Mouse (Mus musculus): ENCODE measurements around the gene Rilpl1. TPM values are rescaled to one million over a fixed set of nuclear protein-coding genes. Genes with fewer than 3 reads are reported as not detected.

Gene Rilpl1
- total RNA-seq, 1 experiment from 2014 or later = 1.2 TPM

GRCm38 (mm10) chr5:124498221-124498876, 32.8 kb downstream of the Rilpl1 start:
- no peak for ATAC-seq (ENCODE audit: extremely low read depth, insufficient number of reproducible peaks, low FRiP score, poor library complexity, severe bottlenecking)

DNA sequence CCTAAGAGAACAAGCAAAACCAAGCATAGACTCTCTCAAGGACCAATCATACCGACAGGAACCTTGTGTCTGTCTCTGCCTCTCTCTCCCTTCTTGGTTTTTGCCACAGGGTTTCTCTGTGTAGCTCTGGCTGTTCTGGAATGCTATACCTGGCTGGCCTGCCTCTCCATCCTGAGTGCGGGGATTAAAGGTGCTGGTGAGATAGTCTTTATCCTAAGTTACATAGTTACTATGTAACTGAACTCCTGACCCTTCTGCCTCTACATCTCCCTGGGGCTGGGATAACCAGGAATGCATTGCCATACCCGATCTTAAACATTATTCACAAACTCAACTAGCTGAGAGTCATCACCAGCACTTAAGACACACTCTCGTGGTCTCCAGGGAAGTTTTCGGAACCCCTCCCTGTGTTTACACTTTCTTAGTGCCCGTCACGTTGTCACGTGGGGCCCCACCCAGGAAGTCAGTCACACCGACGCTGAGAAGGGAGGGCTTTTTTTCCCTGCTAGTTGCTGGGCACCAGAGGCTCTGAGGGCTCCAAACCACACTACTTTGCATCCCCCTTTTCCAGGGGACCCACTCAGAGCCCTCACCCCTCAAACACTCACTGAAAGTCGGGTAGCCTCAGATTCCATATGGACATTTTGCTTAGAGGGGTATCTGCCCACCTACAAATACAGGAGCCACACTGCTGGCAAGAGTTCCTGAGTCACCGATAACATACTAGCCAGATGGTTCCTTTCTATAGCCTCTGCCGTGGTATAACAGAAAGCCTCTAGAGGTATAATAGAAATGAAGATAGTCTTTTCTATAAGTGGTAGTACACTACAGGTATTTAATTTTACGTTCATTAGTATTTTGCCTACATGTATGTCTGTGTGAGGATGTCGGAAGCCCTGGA, 34.3 kb downstream of the Rilpl1 start:
- peak; percentile 72 for ATAC-seq (ENCODE audit: extremely low read depth, insufficient number of reproducible peaks, low FRiP score, poor library complexity, severe bottlenecking)

GRCm38 (mm10) chr5:124495547-124495946, 35.6 kb downstream of the Rilpl1 start:
- no peak for ATAC-seq (ENCODE audit: extremely low read depth, insufficient number of reproducible peaks, low FRiP score, poor library complexity, severe bottlenecking)

- ATAC-seq (ENCODE audit: extremely low read depth, insufficient number of reproducible peaks, low FRiP score, poor library complexity, severe bottlenecking) = peak; percentile 77
These were observed 37.7 kb downstream of the Rilpl1 start for GRCm38 (mm10) chr5:124493455-124493854.

DNA sequence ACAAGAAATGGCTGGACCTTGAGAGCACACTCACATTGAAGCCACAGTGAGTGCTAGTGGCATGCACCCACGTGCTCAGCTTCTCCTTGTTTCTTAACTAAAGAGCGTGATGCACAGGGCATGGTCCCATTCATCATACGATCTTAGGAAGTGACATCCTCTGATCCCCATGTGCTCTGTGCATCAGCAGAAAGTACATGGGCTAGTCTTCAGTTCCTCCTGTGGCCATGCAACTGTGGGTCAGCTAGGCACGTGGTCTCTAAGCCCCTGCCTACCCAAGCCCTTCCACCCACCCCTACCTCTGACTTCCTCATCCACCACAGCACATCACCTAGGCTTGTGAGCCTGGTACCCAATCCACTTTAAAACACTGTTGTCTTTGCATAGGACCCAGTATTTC, 38.6 kb downstream of the Rilpl1 start:
- no peak for ATAC-seq (ENCODE audit: extremely low read depth, insufficient number of reproducible peaks, low FRiP score, poor library complexity, severe bottlenecking)

DNA sequence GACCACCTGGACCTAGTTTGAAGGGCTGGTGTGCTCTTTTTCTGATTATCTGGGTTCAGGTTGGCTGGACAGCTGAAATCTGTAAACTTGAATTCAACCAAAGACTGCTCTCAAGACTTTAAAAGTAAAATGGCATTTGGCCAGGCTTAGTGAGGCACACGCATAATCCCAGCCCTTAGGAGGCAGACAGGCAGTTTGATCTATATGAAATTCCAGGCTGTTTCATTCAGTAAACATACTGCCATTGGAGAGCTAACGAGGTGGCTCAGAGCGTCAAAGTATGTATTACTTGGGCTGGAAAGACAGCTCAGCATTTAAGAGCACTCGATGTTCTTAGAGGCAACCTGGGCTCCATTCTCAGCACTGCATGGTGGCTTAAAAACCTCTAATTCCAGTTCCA, 39.5 kb downstream of the Rilpl1 start:
- no peak for ATAC-seq (ENCODE audit: extremely low read depth, insufficient number of reproducible peaks, low FRiP score, poor library complexity, severe bottlenecking)

DNA sequence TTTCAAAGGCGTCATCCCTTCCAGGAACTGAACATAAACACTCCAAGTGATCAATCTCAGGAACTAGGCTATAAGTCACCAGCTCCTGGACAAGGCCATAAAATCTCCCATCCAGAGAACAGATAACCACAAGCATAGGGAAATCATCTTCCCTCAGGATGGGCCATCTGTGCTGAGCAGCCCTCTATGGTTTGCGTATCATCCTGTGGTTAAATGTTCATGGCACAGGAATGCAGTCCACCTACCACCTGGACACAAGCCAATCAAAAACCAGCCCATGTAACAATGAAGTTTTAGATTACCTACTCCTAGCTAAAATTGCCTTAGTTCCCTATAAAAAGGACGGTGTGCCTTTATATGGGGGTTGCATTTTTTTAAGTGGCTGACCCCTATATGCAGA, 42.3 kb downstream of the Rilpl1 start:
- no peak for ATAC-seq (ENCODE audit: extremely low read depth, insufficient number of reproducible peaks, low FRiP score, poor library complexity, severe bottlenecking)

DNA sequence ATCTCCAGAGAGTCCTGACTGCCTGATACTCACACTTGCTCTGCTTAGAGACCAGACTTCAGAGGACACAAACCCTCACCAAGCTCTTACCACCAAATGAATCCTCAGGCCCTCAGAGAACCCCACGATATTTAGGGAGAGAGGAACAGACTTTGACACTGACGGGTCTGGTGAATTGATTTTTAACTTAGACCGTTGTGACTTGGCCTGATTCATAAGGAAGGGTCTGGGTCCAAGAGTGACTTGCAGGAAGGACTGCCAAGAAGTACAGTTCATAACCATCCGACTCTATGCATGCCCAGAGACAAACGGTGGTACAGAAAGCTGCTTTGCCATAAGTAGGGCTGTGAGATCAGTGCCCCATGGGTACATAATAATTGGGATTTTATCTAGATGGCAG, 45.5 kb downstream of the Rilpl1 start:
- no peak for ATAC-seq (ENCODE audit: extremely low read depth, insufficient number of reproducible peaks, low FRiP score, poor library complexity, severe bottlenecking)

- 0 out of 2 replicates have a peak, but pooled peaks have one; percentile 2 for ATAC-seq (ENCODE audit: extremely low read depth, insufficient number of reproducible peaks, low FRiP score, poor library complexity, severe bottlenecking)
These were observed 47.4 kb downstream of the Rilpl1 start for GRCm38 (mm10) chr5:124483655-124484396.

DNA sequence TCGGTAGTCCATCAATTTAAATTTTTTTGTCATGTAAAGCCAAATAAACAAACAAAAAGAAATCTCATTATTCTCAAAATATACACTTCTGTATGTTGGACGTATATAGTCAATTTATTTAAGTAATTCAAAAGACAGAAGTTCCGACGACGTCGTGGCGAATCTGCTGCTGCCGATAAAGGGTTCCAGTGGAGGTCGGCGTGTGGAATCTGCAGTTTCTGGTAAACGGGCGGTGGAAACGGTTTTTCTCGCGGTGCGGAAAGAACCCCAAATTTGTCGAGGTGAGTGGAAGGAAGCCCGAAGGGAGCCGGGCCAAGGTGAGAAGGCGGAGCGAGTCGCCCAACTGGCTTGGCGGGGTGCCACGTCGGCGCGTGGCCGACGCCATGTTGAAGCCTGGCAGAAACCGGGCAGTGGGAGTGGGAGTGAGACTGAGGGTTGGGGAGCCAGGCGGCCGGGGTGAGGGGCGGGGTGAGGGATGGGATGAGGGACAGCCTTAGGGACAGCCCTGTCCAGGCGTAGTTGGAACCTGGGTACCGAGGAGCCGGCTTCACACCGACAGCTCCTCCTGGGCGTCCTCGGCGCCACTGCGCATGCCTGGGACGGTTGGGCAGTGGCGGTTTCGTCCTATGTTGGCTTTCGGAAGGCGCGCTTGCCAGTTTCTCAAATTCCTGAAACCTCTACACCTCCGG, 48.1 kb downstream of the Rilpl1 start, which contains the start of gene Snrnp35:
Gene Snrnp35, plus strand, starts transcription at position 169 of the 689 bp plus-strand sequence.
- peak; percentile 61 for ATAC-seq (ENCODE audit: extremely low read depth, insufficient number of reproducible peaks, low FRiP score, poor library complexity, severe bottlenecking)

- ATAC-seq (ENCODE audit: extremely low read depth, insufficient number of reproducible peaks, low FRiP score, poor library complexity, severe bottlenecking) = no peak
These were observed 48.7 kb downstream of the Rilpl1 start for GRCm38 (mm10) chr5:124482436-124482965.

GRCm38 (mm10) chr5:124481714-124482113, 49.5 kb downstream of the Rilpl1 start:
- ATAC-seq (ENCODE audit: extremely low read depth, insufficient number of reproducible peaks, low FRiP score, poor library complexity, severe bottlenecking) = no peak

- ATAC-seq (ENCODE audit: extremely low read depth, insufficient number of reproducible peaks, low FRiP score, poor library complexity, severe bottlenecking) = no peak
These were observed 51.1 kb downstream of the Rilpl1 start for GRCm38 (mm10) chr5:124480119-124480518.

GRCm38 (mm10) chr5:124478873-124479204, 52.4 kb downstream of the Rilpl1 start:
- ATAC-seq (ENCODE audit: extremely low read depth, insufficient number of reproducible peaks, low FRiP score, poor library complexity, severe bottlenecking) = no peak

- no peak for ATAC-seq (ENCODE audit: extremely low read depth, insufficient number of reproducible peaks, low FRiP score, poor library complexity, severe bottlenecking)
These were observed 60.5 kb downstream of the Rilpl1 start for GRCm38 (mm10) chr5:124470591-124471171.

DNA sequence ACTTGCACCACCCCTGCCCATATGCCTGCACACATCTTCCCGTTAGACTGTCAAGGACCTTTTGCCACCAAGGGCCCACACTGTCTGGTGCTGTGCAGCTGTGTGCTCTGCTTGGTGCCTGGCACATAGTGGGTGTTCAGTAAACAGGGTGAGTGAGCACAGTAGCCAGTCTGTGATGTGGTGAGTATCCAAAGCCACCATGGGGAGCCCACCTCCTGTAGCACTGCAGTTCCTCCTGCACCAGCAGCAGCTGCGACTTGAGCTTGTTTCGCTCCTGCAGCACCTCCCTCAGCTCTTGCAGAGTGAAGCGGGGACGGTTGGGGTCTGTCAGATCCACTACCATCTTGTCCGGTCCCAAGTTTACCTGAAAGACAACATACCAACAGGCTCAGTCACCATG, 61.7 kb downstream of the Rilpl1 start:
- ATAC-seq (ENCODE audit: extremely low read depth, insufficient number of reproducible peaks, low FRiP score, poor library complexity, severe bottlenecking) = no peak

DNA sequence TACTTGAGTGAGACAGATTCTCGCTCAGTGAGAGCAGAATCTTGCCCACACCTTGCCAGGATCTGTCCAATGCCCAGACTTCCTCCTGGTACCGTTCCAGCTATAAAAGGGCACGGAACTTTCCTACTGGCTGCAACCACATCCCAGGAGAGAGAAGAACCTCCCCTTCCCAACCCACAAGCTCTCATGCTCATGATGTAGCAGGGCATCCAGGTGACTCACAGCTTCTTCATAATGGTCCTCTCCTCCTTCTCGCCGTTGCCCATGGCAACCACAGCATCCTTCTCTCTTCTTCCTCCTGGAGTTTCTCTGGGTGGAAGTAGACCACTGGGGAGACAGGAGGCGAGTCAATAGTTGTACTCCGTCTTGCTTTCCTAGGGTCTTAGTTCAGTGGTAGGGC, 62.8 kb downstream of the Rilpl1 start:
- ATAC-seq (ENCODE audit: extremely low read depth, insufficient number of reproducible peaks, low FRiP score, poor library complexity, severe bottlenecking) = peak; percentile 30; the same call in 1 of the 2 replicates

DNA sequence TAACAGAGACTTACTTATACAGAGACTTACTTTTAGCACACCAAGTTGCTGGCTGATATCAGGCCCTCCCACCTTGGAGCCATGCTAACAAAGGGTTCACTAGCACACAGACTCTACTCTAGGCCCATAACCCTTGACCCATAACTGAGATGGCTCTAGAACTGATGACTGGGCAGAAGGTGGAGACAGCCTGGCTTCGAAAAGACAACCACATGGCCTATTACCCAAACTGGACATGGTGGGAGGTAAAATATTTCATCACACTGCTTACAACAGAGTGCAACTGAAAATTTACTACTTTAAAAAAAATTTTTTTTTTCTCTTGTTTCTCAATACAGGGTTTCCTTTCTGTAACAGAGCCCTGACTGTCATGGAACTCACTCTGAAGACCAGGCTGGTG, 63.4 kb downstream of the Rilpl1 start:
- ATAC-seq (ENCODE audit: extremely low read depth, insufficient number of reproducible peaks, low FRiP score, poor library complexity, severe bottlenecking) = no peak

All from neutrophil, adult 5-6 weeks (primary cell).